Mouse (Mus musculus) CH12.LX (cell line): Measurements from ENCODE around the gene Slc27a4. TPM values are rescaled to one million over a fixed set of nuclear protein-coding genes. Genes with fewer than 3 reads are reported as not detected.

Source experiments
- DNase-seq: peaks from one replicate; pipeline ENCODE4 v3.0.0-alpha.2; 2013; ENCODE audit errors: extremely low read depth
- H3K27ac ChIP-seq: 2 replicates; pipeline ENCODE4 v1.5.1; 2012; ENCODE audit warnings: low read depth, mild to moderate bottlenecking, control low read depth, moderate library complexity; ENCODE audit not compliant: insufficient read depth
- H3K27me3 ChIP-seq: replicated peaks from 2 replicates; pipeline ENCODE3; 2012; ENCODE audit warnings: inconsistent platforms
- H3K36me3 ChIP-seq, 2 experiments: replicated peaks in 1 of 2; 2 replicates each; pipeline versions ENCODE3 to v1.6.1; 2012; ENCODE audit warnings: inconsistent platforms in 1 of 2, low read length in 1 of 2, mild to moderate bottlenecking in 1 of 2, mixed read lengths in 1 of 2, moderate library complexity in 1 of 2; ENCODE audit not compliant: control insufficient read depth in 1 of 2, insufficient read depth in 1 of 2
- H3K4me1 ChIP-seq, 2 experiments: 2 replicates each; pipeline ENCODE4 v1.6.1; 2012; ENCODE audit warnings: inconsistent platforms in 1 of 2, moderate library complexity in 1 of 2; ENCODE audit not compliant: insufficient read depth in 2 of 2, control insufficient read depth in 1 of 2
- H3K4me2 ChIP-seq: 2 replicates; pipeline ENCODE4 v1.6.1; 2012; ENCODE audit warnings: low read depth, mild to moderate bottlenecking, control low read depth; ENCODE audit not compliant: poor library complexity, insufficient read depth, severe bottlenecking
- H3K4me3 ChIP-seq, 3 experiments: fragments of 150-350 bp in 1 of 3; sonication (generic) in 1 of 3; replicated peaks in 1 of 3; 2 replicates each; pipeline versions ENCODE3 to v1.5.1; 2011 to 2012; ENCODE audit warnings: low read depth in 2 of 3, low read length in 2 of 3, mild to moderate bottlenecking in 2 of 3, moderate library complexity in 2 of 3, control low read depth in 1 of 3, improper control_type of control experiment in 1 of 3, inconsistent platforms in 1 of 3, mixed read lengths in 1 of 3; ENCODE audit not compliant: poor library complexity in 1 of 3
- H3K79me2 ChIP-seq: replicated peaks from 2 replicates; pipeline ENCODE4 v1.6.1; 2012; ENCODE audit warnings: mild to moderate bottlenecking, moderate library complexity; ENCODE audit not compliant: control insufficient read depth, poor library complexity, insufficient read depth, severe bottlenecking; ENCODE audit errors: extremely low read depth
- H3K9ac ChIP-seq: 2 replicates; pipeline ENCODE4 v1.6.1; 2012; ENCODE audit warnings: low read depth, mild to moderate bottlenecking, control low read depth, moderate library complexity; ENCODE audit not compliant: insufficient read depth
- H3K9me3 ChIP-seq: replicated peaks from 2 replicates; pipeline ENCODE3; 2012; ENCODE audit warnings: low read length, inconsistent platforms, mixed read lengths
- E2F4 ChIP-seq: IDR thresholded peaks from 2 replicates; pipeline ENCODE4 v1.6.1; 2011; ENCODE audit warnings: low read depth, low read length, improper control_type of control experiment; ENCODE audit not compliant: insufficient replicate concordance
- ETS1 ChIP-seq: conservative IDR thresholded peaks from 2 replicates; pipeline ENCODE4 v1.6.1; 2012; ENCODE audit warnings: low read depth, mild to moderate bottlenecking, inconsistent platforms, low read length, improper control_type of control experiment, moderate library complexity
- HCFC1 ChIP-seq: IDR thresholded peaks from 2 replicates; pipeline ENCODE4 v1.6.1; 2012; ENCODE audit warnings: low read depth, mild to moderate bottlenecking, inconsistent platforms, low read length, improper control_type of control experiment
- MAFK ChIP-seq: IDR thresholded peaks from 2 replicates; pipeline ENCODE4 v1.6.1; 2011; ENCODE audit warnings: low read length, improper control_type of control experiment; ENCODE audit not compliant: insufficient replicate concordance
- MXI1 ChIP-seq: IDR thresholded peaks from 2 replicates; pipeline ENCODE4 v1.6.1; 2011; ENCODE audit warnings: mild to moderate bottlenecking, low read depth, low read length, improper control_type of control experiment
- MYC ChIP-seq: IDR thresholded peaks from 2 replicates; pipeline ENCODE4 v1.6.1; 2011; ENCODE audit warnings: low read depth, mild to moderate bottlenecking, improper control_type of control experiment, low read length
- NELFE ChIP-seq: IDR thresholded peaks from 2 replicates; pipeline ENCODE4 v1.6.1; 2011; ENCODE audit warnings: low read depth, low read length, improper control_type of control experiment
- NRF1 ChIP-seq: IDR thresholded peaks from 2 replicates; pipeline ENCODE4 v1.6.1; 2014; ENCODE audit warnings: low read depth, mild to moderate bottlenecking, inconsistent platforms, low read length, improper control_type of control experiment, moderate library complexity
- POLR2A ChIP-seq: IDR thresholded peaks from 2 replicates; pipeline ENCODE4 v1.6.1; 2011; ENCODE audit warnings: low read depth, mild to moderate bottlenecking, improper control_type of control experiment, low read length
- SIN3A ChIP-seq: IDR thresholded peaks from 2 replicates; pipeline ENCODE4 v1.6.1; 2012; ENCODE audit warnings: low read length, improper control_type of control experiment, inconsistent platforms
- SMC3 ChIP-seq: IDR thresholded peaks from 2 replicates; pipeline ENCODE4 v1.6.1; 2011; ENCODE audit warnings: low read depth, low read length, improper control_type of control experiment
- TBP ChIP-seq: conservative IDR thresholded peaks from 2 replicates; pipeline ENCODE4 v1.6.1; 2011; ENCODE audit warnings: low read depth, low read length, improper control_type of control experiment
- USF1 ChIP-seq: IDR thresholded peaks from 2 replicates; pipeline ENCODE4 v1.6.1; 2014; ENCODE audit warnings: low read depth, mild to moderate bottlenecking, inconsistent platforms, low read length, improper control_type of control experiment
- USF2 ChIP-seq: conservative IDR thresholded peaks from 2 replicates; pipeline ENCODE4 v1.6.1; 2011; ENCODE audit warnings: low read depth, low read length, improper control_type of control experiment
- ZC3H11A ChIP-seq: IDR thresholded peaks from 2 replicates; pipeline ENCODE4 v1.6.1; 2012; ENCODE audit warnings: low read depth, mild to moderate bottlenecking, inconsistent platforms, low read length, improper control_type of control experiment
- ZKSCAN1 ChIP-seq: IDR thresholded peaks from 2 replicates; pipeline ENCODE4 v1.6.1; 2012; ENCODE audit warnings: low read depth, inconsistent platforms, low read length, improper control_type of control experiment, borderline replicate concordance
- ZMIZ1 ChIP-seq: IDR thresholded peaks from 2 replicates; pipeline ENCODE4 v1.6.1; 2012; ENCODE audit warnings: low read depth, mild to moderate bottlenecking, inconsistent platforms, low read length, improper control_type of control experiment
- dilution Hi-C: fragments of 300-500 bp; cut with MboI; formaldehyde crosslinking; loops from 2 replicates; pipeline ENCODE4 v1.14.3; 2020; ENCODE audit warnings: low sequenced_read_pairs; ENCODE audit not compliant: extremely low pct_unique_long_range_greater_than_20kb, extremely low pct_ligation_motif_present
- in situ Hi-C: fragments of 300-500 bp; cut with MboI; formaldehyde crosslinking; loops from 3 replicates; pipeline ENCODE4 v1.14.3; 2019; ENCODE audit warnings: low sequenced_read_pairs, low pct_ligation_motif_present, low pct_unique_long_range_greater_than_20kb, mixed read lengths
- polyA plus RNA-seq: library from polyadenylated mRNA; unstranded; fragments of >175 nt; gene quantifications from 2 replicates; pipeline ENCODE4 v1.2.1, GENCODE M21; 2012; ENCODE audit warnings: low read depth; ENCODE audit not compliant: insufficient read length
- total RNA-seq, 2 experiments: library from RNA; depleted of rRNA; stranded (reverse); fragments of 300-350 nt in 1 of 2; fragments of >200 nt in 1 of 2; gene quantifications; 2 replicates each; pipeline ENCODE4 v1.2.3; 2012 to 2014

The Slc27a4 gene
- total and polyA plus RNA-seq, 3 experiments = 4.7 to 11.3 (median 4.8) TPM

DNA sequence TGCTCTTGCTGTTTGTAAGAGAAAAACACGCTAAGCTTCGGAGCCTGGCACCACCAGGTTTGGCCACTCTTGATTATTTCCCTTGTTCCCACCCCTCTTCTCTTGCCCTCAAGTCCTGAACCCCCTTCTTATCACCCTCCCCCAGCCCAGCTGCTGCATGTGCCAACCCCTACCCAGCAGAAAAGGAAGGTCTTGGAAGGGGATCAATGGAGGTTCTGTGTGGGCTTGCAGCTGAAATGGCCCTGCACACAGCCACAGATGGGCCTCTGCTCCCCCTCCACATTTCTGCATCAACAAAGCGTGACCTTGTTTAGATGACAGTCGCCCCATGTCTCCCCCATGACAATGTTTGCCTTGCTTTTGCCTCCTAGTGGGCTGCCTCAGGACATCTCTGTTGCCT is 28.7 kb downstream of the Slc27a4 start:
- peaks cover 20 to 65% of the 10 kb centered on the region in 2 experiments for H3K36me3 ChIP-seq
- dilution Hi-C loops = no loop called here

DNA sequence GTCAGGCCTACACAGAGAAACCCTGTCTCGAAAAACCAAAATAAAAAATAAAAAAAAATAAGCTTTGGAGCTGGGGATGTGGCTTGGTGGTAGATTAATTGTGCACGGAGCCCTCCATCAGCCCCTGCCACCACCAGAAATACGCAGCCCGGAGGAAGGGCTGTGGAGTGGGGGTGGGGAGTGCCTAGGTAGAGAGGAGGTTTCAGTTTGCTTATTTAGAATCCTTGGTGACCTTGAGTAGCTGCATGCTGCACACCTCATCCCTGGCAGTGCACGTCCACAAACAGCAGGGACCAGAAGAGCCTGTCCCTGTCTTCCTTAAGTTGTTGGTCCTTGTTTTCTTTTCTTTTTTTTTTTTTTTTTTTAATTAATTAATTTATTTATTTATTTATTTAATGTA is 31.4 kb downstream of the Slc27a4 start:
- peaks cover 0 to 6% of the 10 kb centered on the region in 2 experiments; a peak in 2 of 4 replicates for H3K4me1 ChIP-seq

More for the DNA sequence above, 28.7 kb downstream of the Slc27a4 start:
- no peak overlapping the region for H3K9ac ChIP-seq
- no peak overlapping the region for H3K4me3 ChIP-seq
- no peak overlapping the region for H3K27ac ChIP-seq
- peaks cover 33% of the 10 kb centered on the region for H3K79me2 ChIP-seq
- H3K4me1 ChIP-seq = peaks cover 5 to 13% of the 10 kb centered on the region in 2 experiments; a peak in 3 of 4 replicates
- no peak for TF ChIP-seq NELFE
- no peak for TF ChIP-seq MAFK
- TF ChIP-seq ZKSCAN1 = no peak
- TF ChIP-seq TBP = no peak
- TF ChIP-seq MYC = no peak
- TF ChIP-seq ETS1 = no peak
- TF ChIP-seq E2F4 = no peak
- no peak for TF ChIP-seq SMC3
- TF ChIP-seq ZC3H11A = no peak
- TF ChIP-seq HCFC1 = no peak
- TF ChIP-seq MXI1 = no peak
- TF ChIP-seq ZMIZ1 = no peak
- TF ChIP-seq USF1 = no peak
- no peak for TF ChIP-seq POLR2A
- no peak for TF ChIP-seq USF2
- no peak for TF ChIP-seq SIN3A
- H3K4me2 ChIP-seq = no peak overlapping the region
- H3K27me3 ChIP-seq = no peaks in the 10 kb centered on the region
- H3K9me3 ChIP-seq = no peaks in the 10 kb centered on the region
- in situ Hi-C loops = no loop called here
- no peak for DNase-seq

More for the DNA sequence above, 31.4 kb downstream of the Slc27a4 start:
- H3K79me2 ChIP-seq = peaks cover 16% of the 10 kb centered on the region
- H3K4me3 ChIP-seq = no peak overlapping the region
- DNase-seq = no peak
- dilution Hi-C loops (no loop called here), in situ Hi-C loops (no loop called here)
- no peaks in the 10 kb centered on the region for H3K27me3 ChIP-seq
- no peak overlapping the region for H3K27ac ChIP-seq
- no peak overlapping the region for H3K9ac ChIP-seq
- TF ChIP-seq NRF1 = no peak
- H3K36me3 ChIP-seq = peaks cover 33 to 82% of the 10 kb centered on the region in 2 experiments
- no peak overlapping the region for H3K4me2 ChIP-seq
- no peaks in the 10 kb centered on the region for H3K9me3 ChIP-seq
